Mouse (Mus musculus): ENCODE measurements around the gene Iqcc.

GRCm38 (mm10) chr4:129622120-129622802, 3.4 kb upstream of the Iqcc start:
- TF ChIP-seq CTCF (IDR thresholded peaks at IDR 0.05; ENCODE audit: extremely low read depth, insufficient read length, insufficient replicate concordance, low read depth, low read length) (no peak), POLR2A (IDR thresholded peaks at IDR 0.05; ENCODE audit: low read depth, low read length) (no peak)
